In genomic region chr11:60273273-60273805, GRCm38 (mm10) we compare ENCODE assay signal across 8 mouse cellular contexts. TPM values are rescaled to one million over a fixed set of nuclear protein-coding genes. Genes with fewer than 3 reads are reported as not detected.
DNase-seq lines count a peak whose midpoint lies in the region; ATAC-seq and TF ChIP-seq lines count a peak whose summit lies in the region.

No protein-coding gene starts in this region.

- DNase-seq in heart, embryonic 10.5 days (ENCODE audit: low spot score): no peak
- DNase-seq in heart, postnatal 36 days: no peak
- DNase-seq in 416B (ENCODE audit: low read depth): peak; percentile 24
- peak; percentile 78 for DNase-seq in limb, embryonic 14.5 days (ENCODE audit: low spot score)
- no peak for DNase-seq in layer of hippocampus, postnatal 14 days (ENCODE audit: low spot score in 2 of 2)

- ATAC-seq in embryonic facial prominence, embryonic 13.5 days (ENCODE audit: insufficient number of reproducible peaks, insufficient read depth, low FRiP score, low TSS enrichment, low read depth): peak; percentile 82
- ATAC-seq in limb, embryonic 14.5 days (ENCODE audit: low FRiP score, low read depth): peak; percentile 74
- ATAC-seq in megakaryocyte-erythroid progenitor cell, adult 5-6 weeks (replicated peaks; ENCODE audit: low FRiP score, low TSS enrichment, poor library complexity, severe bottlenecking): no peak
- ATAC-seq in megakaryocyte progenitor cell, adult 5-6 weeks (replicated peaks; ENCODE audit: poor library complexity): no peak

- peak overlapping the region; percentile 29 for H3K4me2 ChIP-seq in embryonic facial prominence, embryonic 13.5 days
- no peak overlapping the region for H3K4me2 ChIP-seq in limb, embryonic 14.5 days (replicated peaks; ENCODE audit: low read depth, low read length, severe bottlenecking)

- TF ChIP-seq POLR2A in limb, embryonic 14.5 days (IDR thresholded peaks at IDR 0.05; ENCODE audit: borderline replicate concordance, extremely low read depth, insufficient read depth, insufficient read length): no peak

- H3K27me3 ChIP-seq in heart, embryonic 10.5 days (ENCODE audit: insufficient read depth, poor library complexity, severe bottlenecking): no peaks in the 10 kb centered on the region
- peaks cover 5% of the 10 kb centered on the region for H3K27me3 ChIP-seq in embryonic facial prominence, embryonic 13.5 days
- H3K27me3 ChIP-seq in limb, embryonic 14.5 days (ENCODE audit: control insufficient read depth, insufficient read depth, low read length): no peaks in the 10 kb centered on the region

- 54% methylated on average over 5 of the region's 5 CpGs for WGBS in heart, embryonic 10.5 days
- 17% methylated on average over 5 of the region's 5 CpGs for WGBS in embryonic facial prominence, embryonic 13.5 days
- 22% methylated on average over 5 of the region's 5 CpGs for WGBS in limb, embryonic 14.5 days

- 0 out of 2 replicates have a peak, but pooled peaks cover 8% of the 10 kb centered on the region for H3K36me3 ChIP-seq in heart, embryonic 10.5 days
- peaks cover 11% of the 10 kb centered on the region for H3K36me3 ChIP-seq in embryonic facial prominence, embryonic 13.5 days
- H3K36me3 ChIP-seq in limb, embryonic 14.5 days (ENCODE audit: control insufficient read depth, insufficient read depth, low read length): peaks cover 20% of the 10 kb centered on the region

- peaks cover 38% of the 10 kb centered on the region for H3K4me1 ChIP-seq in heart, embryonic 10.5 days
- peaks cover 24% of the 10 kb centered on the region for H3K4me1 ChIP-seq in embryonic facial prominence, embryonic 13.5 days
- peaks cover 21% of the 10 kb centered on the region for H3K4me1 ChIP-seq in limb, embryonic 14.5 days (ENCODE audit: control insufficient read depth, insufficient read depth, low read length)

- no peak overlapping the region for H3K4me3 ChIP-seq in heart, embryonic 10.5 days
- H3K4me3 ChIP-seq in embryonic facial prominence, embryonic 13.5 days: no peak overlapping the region
- no peak overlapping the region for H3K4me3 ChIP-seq in limb, embryonic 14.5 days (replicated peaks; ENCODE audit: low read length)

- intact Hi-C loops in heart, postnatal 36 days (cut with DNase I): no loop called here

- H3K27ac ChIP-seq in heart, embryonic 10.5 days: peak overlapping the region; percentile 56; the same call in 1 of the 2 replicates
- H3K27ac ChIP-seq in embryonic facial prominence, embryonic 13.5 days: peak overlapping the region; percentile 91
- peak overlapping the region; percentile 77 for H3K27ac ChIP-seq in limb, embryonic 14.5 days (replicated peaks; ENCODE audit: low read depth, low read length)

- H3K9ac ChIP-seq in embryonic facial prominence, embryonic 13.5 days: no peak overlapping the region
- H3K9ac ChIP-seq in limb, embryonic 14.5 days (ENCODE audit: low read depth, low read length, severe bottlenecking): no peak overlapping the region; the same call in 1 of the 2 replicates

- H3K9me3 ChIP-seq in heart, embryonic 10.5 days: no peaks in the 10 kb centered on the region
- no peaks in the 10 kb centered on the region for H3K9me3 ChIP-seq in embryonic facial prominence, embryonic 13.5 days
- H3K9me3 ChIP-seq in limb, embryonic 14.5 days (ENCODE audit: control insufficient read depth, low read length): no peaks in the 10 kb centered on the region

RNA-seq across cellular contexts. Expression of gene Srebf1, which starts 51.0 kb away (rescaled TPM):
- 38.2 and 40.3 TPM in 2 replicates for polyA plus RNA-seq in heart, embryonic 10.5 days (2016; fragmentation: Nextera tagmentation; extraction: Ambion mirVana)
- total RNA-seq in heart, postnatal 36 days (2021): 10 to 100 TPM; 28.9 to 39.5 TPM
- polyA plus RNA-seq in embryonic facial prominence, embryonic 13.5 days (2015; fragmentation: Nextera tagmentation; extraction: Ambion mirVana): 59.1 and 61.9 TPM in 2 replicates
- 96.5 and 147 TPM in 2 replicates for polyA plus RNA-seq in limb, embryonic 14.5 days (2012; rRNA removed)
- 77.1 and 80.7 TPM in 2 replicates for polyA plus RNA-seq in limb, embryonic 14.5 days (2014; fragmentation: Nextera tagmentation; extraction: Ambion mirVana)
- total RNA-seq in megakaryocyte-erythroid progenitor cell, adult 5-6 weeks (2014; fragmentation: Nextera tagmentation): 73.1 and 92.3 TPM in 2 replicates
- 32.3 and 80.9 TPM in 2 replicates for total RNA-seq in megakaryocyte-erythroid progenitor cell, adult 5-6 weeks (2017)
- 10 to 100 TPM; 53.2 to 55.2 TPM for total RNA-seq in layer of hippocampus, postnatal 14 days (2021)
- total RNA-seq in megakaryocyte progenitor cell, adult 5-6 weeks (2015): 20.9 and 23.3 TPM in 2 replicates
- total RNA-seq in megakaryocyte progenitor cell, adult 5-6 weeks (2017): 20.6 and 29.3 TPM in 2 replicates

Comparison
In these comparisons a context has a peak if more than half of its experiments do, and no peak if none do; other contexts are left out.
1. DNase-seq: peak in 416B (single experiment) and limb, embryonic 14.5 days (single experiment); none in heart, embryonic 10.5 days (single experiment), heart, postnatal 36 days (0 of 2) and layer of hippocampus, postnatal 14 days (0 of 2).
2. ATAC-seq: peak in embryonic facial prominence, embryonic 13.5 days (single experiment) and limb, embryonic 14.5 days (single experiment); none in megakaryocyte-erythroid progenitor cell, adult 5-6 weeks (single experiment) and megakaryocyte progenitor cell, adult 5-6 weeks (single experiment).
3. Peak in every context shown above with its lines, with median percentiles within 50 percentile points of each other: H3K27ac ChIP-seq.